Mouse (Mus musculus) liver, embryonic 15.5 days (tissue): ENCODE measurements around the gene Kcnj13. TPM values are rescaled to one million over a fixed set of nuclear protein-coding genes. Genes with fewer than 3 reads are reported as not detected.
A peak's percentile ranks its signal among the peaks of the same experiment; 100 is the strongest.

Source experiments
- ATAC-seq: fragments of 200-750 bp; cut with Nextera tagmentation; 2 replicates; pipeline ENCODE4 v1.8.0; 2017; ENCODE audit warnings: moderate number of reproducible peaks, mild to moderate bottlenecking, moderate library complexity; ENCODE audit not compliant: insufficient read depth
- H3K27ac ChIP-seq: fragments of 300-500 bp; sonication (generic); replicated peaks from 2 replicates; pipeline ENCODE4 v1.5.1; 2015; ENCODE audit warnings: mild to moderate bottlenecking, inconsistent platforms
- H3K27me3 ChIP-seq: fragments of 300-500 bp; sonication (generic); 2 replicates; pipeline ENCODE4 v1.6.1; 2015; ENCODE audit warnings: mild to moderate bottlenecking, inconsistent platforms
- H3K36me3 ChIP-seq: fragments of 300-500 bp; sonication (generic); replicated peaks from 2 replicates; pipeline ENCODE4 v1.6.1; 2015; ENCODE audit warnings: moderate library complexity, mild to moderate bottlenecking, inconsistent platforms
- H3K4me1 ChIP-seq: fragments of 300-500 bp; sonication (generic); replicated peaks from 2 replicates; pipeline ENCODE4 v1.6.1; 2015; ENCODE audit warnings: inconsistent platforms
- H3K4me2 ChIP-seq: fragments of 300-500 bp; sonication (generic); 2 replicates; pipeline ENCODE4 v1.6.1; 2015; ENCODE audit warnings: moderate library complexity, mild to moderate bottlenecking, inconsistent platforms
- H3K4me3 ChIP-seq: fragments of 300-500 bp; sonication (generic); replicated peaks from 2 replicates; pipeline ENCODE4 v1.5.1; 2015; ENCODE audit warnings: mild to moderate bottlenecking, inconsistent platforms
- H3K9ac ChIP-seq: fragments of 300-500 bp; sonication (generic); 2 replicates; pipeline ENCODE4 v1.6.1; 2015; ENCODE audit warnings: moderate library complexity, mild to moderate bottlenecking, inconsistent platforms
- H3K9me3 ChIP-seq: fragments of 300-500 bp; sonication (generic); replicated peaks from 2 replicates; pipeline ENCODE4 v1.6.1; 2016; ENCODE audit warnings: inconsistent platforms
- WGBS: fragments of 180-500 bp; shearing (Covaris S2); methylation state at CpG from one replicate; pipeline ENCODE4 v1.1.7; 2015; ENCODE audit warnings: mixed read lengths; ENCODE audit not compliant: insufficient replicate concordance; 5-methylcytosine and 5-hydroxymethylcytosine counted together
- polyA plus RNA-seq: library from polyadenylated mRNA; unstranded; fragments of >200 nt; fragmentation: Nextera tagmentation; extraction: Ambion mirVana; gene quantifications from 2 replicates; pipeline ENCODE4 v1.2.1, GENCODE M21; 2015

Gene Kcnj13
- polyA plus RNA-seq = 0.10 and 0.13 TPM in 2 replicates

DNA sequence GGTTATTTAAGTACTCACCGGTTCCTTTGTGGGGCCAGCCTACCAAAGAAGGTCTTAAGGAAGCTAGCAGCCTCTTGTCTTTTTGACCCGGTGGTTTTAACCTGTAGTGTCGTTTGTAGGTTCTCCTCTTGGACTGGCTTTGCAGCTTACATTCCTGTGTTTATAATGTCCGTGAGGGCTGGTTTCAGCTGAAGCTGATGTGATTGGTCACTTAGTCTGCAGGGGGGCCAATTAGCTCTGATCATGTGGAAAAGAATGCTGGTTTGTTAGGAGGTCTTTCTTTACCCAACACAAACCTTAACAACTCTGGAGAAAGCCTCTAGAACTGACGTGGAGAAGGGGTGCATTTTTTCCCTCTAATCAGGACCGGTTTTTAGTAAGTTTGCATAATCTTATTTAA lies at the start of gene Kcnj13:
Gene Kcnj13, minus strand, starts transcription at position 136 of the 400 bp plus-strand sequence.
- ATAC-seq = no peak
- Histone ChIP-seq H3K4me3 (no peak within 1 kb of the TSS), H3K4me2 (no peak within 1 kb of the TSS), H3K27me3 (no peaks in the 10 kb centered on the region), H3K9me3 (no peaks in the 10 kb centered on the region), H3K4me1 (no peaks in the 10 kb centered on the region), H3K27ac (no peak within 1 kb of the TSS), H3K36me3 (peaks cover 13% of the 10 kb centered on the region), H3K9ac (no peak within 1 kb of the TSS)
- 67% methylated on average over 6 of the region's 6 CpGs for WGBS

GRCm38 (mm10) chr1:87436583-87436982 lies 42.1 kb upstream of the Kcnj13 start:
- no peak overlapping the region for H3K4me3 ChIP-seq
- H3K27ac ChIP-seq = no peak overlapping the region
- ATAC-seq = no peak
- H3K36me3 ChIP-seq = peaks cover 77% of the 10 kb centered on the region
- 75% methylated on average over 6 of the region's 6 CpGs for WGBS
- no peaks in the 10 kb centered on the region for H3K27me3 ChIP-seq
- no peaks in the 10 kb centered on the region for H3K4me1 ChIP-seq
- H3K9me3 ChIP-seq = no peaks in the 10 kb centered on the region
- H3K9ac ChIP-seq = no peak overlapping the region
- H3K4me2 ChIP-seq = no peak overlapping the region

- no peaks in the 10 kb centered on the region for H3K9me3 ChIP-seq
- no peaks in the 10 kb centered on the region for H3K4me1 ChIP-seq
- no peak for ATAC-seq
- H3K27me3 ChIP-seq = no peaks in the 10 kb centered on the region
- peaks cover 77% of the 10 kb centered on the region for H3K36me3 ChIP-seq
- 80% methylated on average over 2 of the region's 2 CpGs for WGBS
- no peak overlapping the region for H3K27ac ChIP-seq
- no peak overlapping the region for H3K4me2 ChIP-seq
- no peak overlapping the region for H3K9ac ChIP-seq
- H3K4me3 ChIP-seq = no peak overlapping the region
Measured at GRCm38 (mm10) chr1:87435125-87435524, 40.6 kb upstream of the Kcnj13 start.

DNA sequence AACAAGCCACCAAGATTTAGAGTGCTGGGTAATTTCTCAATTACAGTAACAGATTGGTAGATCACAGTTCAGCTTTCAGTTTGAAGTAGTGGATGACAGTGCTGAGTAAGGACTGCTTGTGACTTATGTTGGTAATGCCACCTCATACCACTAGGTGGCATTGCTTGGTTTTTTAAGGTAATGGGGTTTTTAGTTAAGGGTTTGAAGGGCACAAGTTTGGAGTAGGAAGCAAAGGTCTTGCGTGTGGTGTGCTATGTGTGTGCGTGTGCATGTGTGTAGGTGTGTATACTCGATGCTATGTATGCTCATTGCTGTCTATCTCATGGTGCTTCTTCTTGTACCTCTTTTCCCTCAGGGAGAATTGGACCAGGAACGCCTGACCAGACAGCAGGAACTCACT lies 24.2 kb upstream of the Kcnj13 start:
- H3K27me3 ChIP-seq = no peaks in the 10 kb centered on the region
- WGBS = 71% methylated on average over 4 of the region's 4 CpGs
- ATAC-seq = no peak
- H3K4me3 ChIP-seq = no peak overlapping the region
- H3K9ac ChIP-seq = no peak overlapping the region
- H3K27ac ChIP-seq = no peak overlapping the region
- H3K36me3 ChIP-seq = peaks cover 49% of the 10 kb centered on the region
- no peaks in the 10 kb centered on the region for H3K9me3 ChIP-seq
- H3K4me1 ChIP-seq = no peaks in the 10 kb centered on the region
- H3K4me2 ChIP-seq = no peak overlapping the region

GRCm38 (mm10) chr1:87409380-87409779 lies 14.9 kb upstream of the Kcnj13 start:
- Histone ChIP-seq H3K4me1 (no peaks in the 10 kb centered on the region), H3K9me3 (no peaks in the 10 kb centered on the region), H3K4me2 (no peak overlapping the region), H3K4me3 (no peak overlapping the region), H3K27ac (no peak overlapping the region), H3K9ac (no peak overlapping the region), H3K36me3 (peaks cover 82% of the 10 kb centered on the region), H3K27me3 (no peaks in the 10 kb centered on the region)
- no peak for ATAC-seq
- 87% methylated on average over 4 of the region's 4 CpGs for WGBS

DNA sequence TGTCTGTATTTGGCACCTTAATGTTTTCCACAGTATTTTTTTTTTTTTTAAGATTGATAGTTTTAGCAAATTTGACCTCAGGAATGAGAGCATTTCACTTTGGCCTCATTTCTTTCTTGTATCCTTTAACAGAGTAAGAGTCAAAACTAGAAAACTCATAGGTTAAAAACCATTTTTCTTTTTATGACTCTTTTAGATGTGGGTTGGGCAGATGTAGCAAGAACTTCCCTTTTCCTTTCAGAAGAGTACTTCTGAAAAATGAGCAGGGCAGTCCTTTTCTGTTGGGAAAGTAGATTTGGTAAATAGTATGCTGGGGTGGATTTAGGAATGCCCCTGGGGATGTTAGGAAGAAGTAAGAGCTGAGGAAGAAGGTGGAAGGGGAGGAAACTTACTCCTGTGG lies 11.5 kb upstream of the Kcnj13 start:
- Histone ChIP-seq H3K36me3 (peaks cover 61% of the 10 kb centered on the region), H3K4me1 (no peaks in the 10 kb centered on the region), H3K4me2 (no peak overlapping the region), H3K27me3 (no peaks in the 10 kb centered on the region), H3K27ac (no peak overlapping the region), H3K4me3 (no peak overlapping the region), H3K9me3 (no peaks in the 10 kb centered on the region), H3K9ac (no peak overlapping the region)
- ATAC-seq = no peak

DNA sequence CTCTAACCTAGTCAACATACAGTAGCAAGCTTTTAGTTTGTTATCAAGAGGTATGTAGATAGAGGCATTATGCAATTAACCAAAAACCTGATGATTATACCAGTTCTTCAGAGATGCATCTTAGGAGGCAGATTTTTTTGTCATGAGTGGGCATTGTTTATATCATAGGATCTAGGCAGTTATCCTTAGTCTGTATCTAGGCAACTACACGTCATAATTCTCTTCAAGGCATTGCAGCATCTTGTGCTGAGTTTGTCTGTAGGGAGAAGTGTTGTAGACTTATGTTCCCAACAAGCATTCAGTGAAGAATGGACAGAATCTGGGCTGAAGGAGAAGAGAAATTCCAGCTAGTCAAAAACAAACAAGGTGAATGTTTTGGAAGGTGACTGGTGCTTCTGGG lies 10.2 kb upstream of the Kcnj13 start:
- H3K27me3 ChIP-seq = no peaks in the 10 kb centered on the region
- H3K9me3 ChIP-seq = no peaks in the 10 kb centered on the region
- no peak overlapping the region for H3K27ac ChIP-seq
- H3K4me3 ChIP-seq = no peak overlapping the region
- H3K9ac ChIP-seq = no peak overlapping the region
- no peak for ATAC-seq
- no peak overlapping the region for H3K4me2 ChIP-seq
- no peaks in the 10 kb centered on the region for H3K4me1 ChIP-seq
- H3K36me3 ChIP-seq = peaks cover 52% of the 10 kb centered on the region
- WGBS = 75% methylated on average over 1 of the region's 1 CpGs

GRCm38 (mm10) chr1:87396923-87397586 lies 2.5 kb upstream of the Kcnj13 start:
- Histone ChIP-seq H3K4me1 (no peaks in the 10 kb centered on the region), H3K4me2 (no peak overlapping the region), H3K9me3 (no peaks in the 10 kb centered on the region), H3K27me3 (no peaks in the 10 kb centered on the region), H3K36me3 (peaks cover 8% of the 10 kb centered on the region), H3K27ac (no peak overlapping the region), H3K4me3 (no peak overlapping the region), H3K9ac (no peak overlapping the region)
- WGBS = 82% methylated on average over 7 of the region's 7 CpGs
- no peak for ATAC-seq

DNA sequence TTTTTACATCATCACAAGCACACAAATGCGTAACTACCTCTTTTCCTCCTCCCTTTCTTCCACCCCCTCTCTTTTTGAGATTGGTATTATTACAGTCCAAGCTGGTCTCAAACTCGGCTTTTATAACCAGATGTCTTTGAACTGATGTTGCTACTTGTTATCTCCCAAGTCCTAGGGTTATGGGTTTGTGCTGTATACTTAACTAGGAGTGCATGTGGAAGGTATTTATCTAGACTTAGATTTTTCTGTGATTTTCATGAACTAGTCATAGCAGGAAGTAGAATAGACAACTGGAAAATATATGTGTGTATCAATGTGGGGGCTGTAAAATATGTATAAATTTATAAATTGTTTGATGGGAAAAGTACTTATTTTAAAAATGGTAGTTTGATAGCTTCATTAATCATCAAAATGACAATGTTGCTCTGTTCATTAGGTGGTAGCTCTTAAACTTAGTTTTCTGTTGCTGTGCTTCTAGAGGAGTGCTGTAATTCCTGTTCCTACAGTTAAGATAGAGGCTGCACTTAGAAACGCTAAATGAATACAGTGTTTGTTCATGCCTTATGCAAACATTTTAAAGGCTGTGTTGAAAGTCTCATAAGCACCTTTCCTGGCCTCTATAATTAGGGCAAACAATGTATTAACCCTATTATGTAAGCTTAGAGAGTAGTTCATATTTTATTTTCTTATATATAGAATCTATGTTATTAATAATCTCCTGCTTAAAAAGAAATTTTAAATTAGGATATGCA lies 909 bp downstream of the Kcnj13 start:
- H3K4me1 ChIP-seq = no peaks in the 10 kb centered on the region
- WGBS = 66% methylated on average over 3 of the region's 3 CpGs
- H3K27me3 ChIP-seq = no peaks in the 10 kb centered on the region
- no peak overlapping the region for H3K4me3 ChIP-seq
- no peak overlapping the region for H3K9ac ChIP-seq
- H3K27ac ChIP-seq = no peak overlapping the region
- H3K4me2 ChIP-seq = no peak overlapping the region
- ATAC-seq = no peak
- no peaks in the 10 kb centered on the region for H3K9me3 ChIP-seq
- peaks cover 19% of the 10 kb centered on the region for H3K36me3 ChIP-seq

DNA sequence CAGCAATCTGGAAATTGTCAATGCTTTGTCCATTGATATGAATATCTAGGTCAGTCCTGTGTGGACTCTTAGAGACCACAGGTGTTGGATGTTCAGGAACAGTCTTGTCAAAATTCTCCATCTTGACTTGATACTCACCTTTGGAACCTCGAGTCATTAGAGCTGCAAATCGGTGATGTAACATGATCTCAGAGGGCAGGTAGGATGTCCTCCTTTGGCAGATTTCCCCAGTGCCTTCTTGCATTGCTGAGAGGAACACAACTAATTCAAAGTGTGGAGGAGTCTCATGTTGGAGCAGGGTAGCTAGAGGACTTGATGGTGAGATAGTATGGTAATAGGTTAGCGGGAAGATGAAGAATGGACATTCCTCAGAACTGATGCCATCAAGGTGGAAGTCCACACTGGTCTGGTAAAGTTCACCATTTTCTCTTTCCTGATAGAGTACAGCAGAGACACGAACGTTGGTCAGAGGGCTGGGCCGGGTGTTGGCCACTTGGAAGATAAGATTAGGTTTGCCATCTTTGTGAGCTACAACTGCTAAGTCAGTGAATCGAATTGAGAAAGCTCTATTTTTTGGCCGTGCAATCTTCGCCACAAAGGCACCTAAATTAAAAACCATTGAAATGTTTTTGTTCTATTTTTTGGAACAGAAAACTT lies 8.0 kb downstream of the Kcnj13 start:
- H3K9me3 ChIP-seq = no peaks in the 10 kb centered on the region
- H3K4me1 ChIP-seq = peaks cover 13% of the 10 kb centered on the region
- no peak overlapping the region for H3K4me3 ChIP-seq
- peaks cover 22% of the 10 kb centered on the region for H3K36me3 ChIP-seq
- no peaks in the 10 kb centered on the region for H3K27me3 ChIP-seq
- 44% methylated on average over 9 of the region's 9 CpGs for WGBS
- peak overlapping the region; percentile 13; the same call in 1 of the 2 replicates for H3K4me2 ChIP-seq
- 0 out of 2 replicates have a peak, but pooled peaks have one; percentile 37 for ATAC-seq
- H3K9ac ChIP-seq = no peak overlapping the region
- no peak overlapping the region for H3K27ac ChIP-seq

DNA sequence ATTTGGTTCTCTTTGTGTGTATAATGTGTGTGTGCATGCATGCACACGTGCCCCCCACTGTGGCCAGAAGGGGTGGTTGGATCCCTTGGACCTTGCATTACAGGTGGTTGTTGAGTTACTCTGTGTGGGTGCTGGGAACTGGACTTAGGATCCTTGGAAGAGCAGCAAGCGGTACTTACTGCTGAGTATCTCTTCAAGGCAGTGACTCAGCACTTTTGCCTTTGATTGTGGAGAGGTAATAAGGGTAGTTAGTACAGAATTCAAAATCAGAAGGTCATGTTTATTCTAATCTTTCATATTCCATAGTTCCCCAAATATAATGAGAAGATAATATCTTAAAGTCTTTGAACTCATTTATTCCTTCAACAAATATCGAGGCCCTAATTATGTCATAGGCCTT lies 13.4 kb downstream of the Kcnj13 start:
- Histone ChIP-seq H3K4me2 (no peak overlapping the region), H3K27ac (no peak overlapping the region), H3K4me1 (peaks cover 6% of the 10 kb centered on the region; the same call in 1 of the 2 replicates), H3K9ac (no peak overlapping the region), H3K9me3 (no peaks in the 10 kb centered on the region), H3K4me3 (no peak overlapping the region), H3K36me3 (peaks cover 33% of the 10 kb centered on the region), H3K27me3 (no peaks in the 10 kb centered on the region)
- no peak for ATAC-seq
- 72% methylated on average over 3 of the region's 3 CpGs for WGBS
